Mouse (Mus musculus) heart, embryonic 15.5 days (tissue): ENCODE results near the gene Tsga13. TPM values are rescaled to one million over a fixed set of nuclear protein-coding genes. Genes with fewer than 3 reads are reported as not detected.

ENCODE experiments used
- ATAC-seq: fragments of 200-750 bp; cut with Nextera tagmentation; replicated peaks from 2 replicates; pipeline ENCODE4 v1.8.0; 2017; ENCODE audit warnings: low read depth, moderate TSS enrichment; ENCODE audit not compliant: insufficient number of reproducible peaks, insufficient read depth, low FRiP score
- H3K27ac ChIP-seq: fragments of 300-500 bp; sonication (generic); 2 replicates; pipeline ENCODE4 v1.5.1; 2015; ENCODE audit warnings: mild to moderate bottlenecking, inconsistent platforms
- H3K27me3 ChIP-seq: fragments of 300-500 bp; sonication (generic); 2 replicates; pipeline ENCODE4 v1.6.1; 2015; ENCODE audit warnings: inconsistent platforms
- H3K36me3 ChIP-seq: fragments of 300-500 bp; sonication (generic); 2 replicates; pipeline ENCODE4 v1.6.1; 2015; ENCODE audit warnings: mild to moderate bottlenecking, inconsistent platforms
- H3K4me1 ChIP-seq: fragments of 300-500 bp; sonication (generic); replicated peaks from 2 replicates; pipeline ENCODE4 v1.6.1; 2015; ENCODE audit warnings: inconsistent platforms
- H3K4me2 ChIP-seq: fragments of 300-500 bp; sonication (generic); 2 replicates; pipeline ENCODE4 v1.6.1; 2015; ENCODE audit warnings: inconsistent platforms, mild to moderate bottlenecking, moderate library complexity
- H3K4me3 ChIP-seq: fragments of 300-500 bp; sonication (generic); 2 replicates; pipeline ENCODE4 v1.5.1; 2015; ENCODE audit warnings: mild to moderate bottlenecking, inconsistent platforms
- H3K9ac ChIP-seq: fragments of 300-500 bp; sonication (generic); 2 replicates; pipeline ENCODE4 v1.6.1; 2015; ENCODE audit warnings: mild to moderate bottlenecking, inconsistent platforms
- H3K9me3 ChIP-seq: fragments of 300-500 bp; sonication (generic); replicated peaks from 2 replicates; pipeline ENCODE4 v1.6.1; 2016; ENCODE audit warnings: inconsistent platforms
- WGBS: fragments of 180-500 bp; shearing (Covaris S2); methylation state at CpG from one replicate; pipeline ENCODE4 v1.1.7; 2015; ENCODE audit warnings: mixed read lengths; 5-methylcytosine and 5-hydroxymethylcytosine counted together
- polyA plus RNA-seq: library from polyadenylated mRNA; unstranded; fragments of >200 nt; fragmentation: Nextera tagmentation; extraction: Ambion mirVana; gene quantifications from 2 replicates; pipeline ENCODE4 v1.2.1, GENCODE M21; 2015

The Tsga13 gene
- 0.21 and 0.30 TPM in 2 replicates for polyA plus RNA-seq

DNA sequence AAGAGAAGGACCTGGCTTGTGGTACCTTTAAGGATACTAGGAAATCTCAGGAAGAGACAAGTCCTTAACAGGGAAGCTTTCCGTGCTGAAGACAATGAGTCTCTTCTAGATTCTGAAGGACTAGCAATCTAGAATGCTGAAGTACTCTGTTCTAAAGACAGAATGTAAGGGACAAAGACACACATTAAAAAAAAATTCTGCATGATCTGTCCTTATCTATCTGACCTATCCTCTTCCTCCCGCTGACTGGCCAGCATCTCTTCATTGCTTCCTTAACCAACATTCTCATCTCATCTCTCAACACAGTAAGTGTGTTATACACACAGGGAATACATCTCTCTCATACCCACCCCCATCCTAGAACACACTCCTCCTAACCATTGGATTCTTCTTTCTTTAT is at the start of gene Tsga13:
Tsga13 (minus strand) TSS at position 101 of the 400 bp plus-strand sequence.
- H3K27me3 ChIP-seq = no peaks in the 10 kb centered on the region
- no peaks in the 10 kb centered on the region for H3K36me3 ChIP-seq
- no peaks in the 10 kb centered on the region for H3K4me1 ChIP-seq
- no peak within 1 kb of the TSS for H3K9ac ChIP-seq
- no peak within 1 kb of the TSS for H3K4me2 ChIP-seq
- WGBS = 79% methylated on average over 2 of the region's 2 CpGs
- no peaks in the 10 kb centered on the region for H3K9me3 ChIP-seq
- H3K4me3 ChIP-seq = no peak within 1 kb of the TSS
- no peak within 1 kb of the TSS for H3K27ac ChIP-seq
- no peak for ATAC-seq

DNA sequence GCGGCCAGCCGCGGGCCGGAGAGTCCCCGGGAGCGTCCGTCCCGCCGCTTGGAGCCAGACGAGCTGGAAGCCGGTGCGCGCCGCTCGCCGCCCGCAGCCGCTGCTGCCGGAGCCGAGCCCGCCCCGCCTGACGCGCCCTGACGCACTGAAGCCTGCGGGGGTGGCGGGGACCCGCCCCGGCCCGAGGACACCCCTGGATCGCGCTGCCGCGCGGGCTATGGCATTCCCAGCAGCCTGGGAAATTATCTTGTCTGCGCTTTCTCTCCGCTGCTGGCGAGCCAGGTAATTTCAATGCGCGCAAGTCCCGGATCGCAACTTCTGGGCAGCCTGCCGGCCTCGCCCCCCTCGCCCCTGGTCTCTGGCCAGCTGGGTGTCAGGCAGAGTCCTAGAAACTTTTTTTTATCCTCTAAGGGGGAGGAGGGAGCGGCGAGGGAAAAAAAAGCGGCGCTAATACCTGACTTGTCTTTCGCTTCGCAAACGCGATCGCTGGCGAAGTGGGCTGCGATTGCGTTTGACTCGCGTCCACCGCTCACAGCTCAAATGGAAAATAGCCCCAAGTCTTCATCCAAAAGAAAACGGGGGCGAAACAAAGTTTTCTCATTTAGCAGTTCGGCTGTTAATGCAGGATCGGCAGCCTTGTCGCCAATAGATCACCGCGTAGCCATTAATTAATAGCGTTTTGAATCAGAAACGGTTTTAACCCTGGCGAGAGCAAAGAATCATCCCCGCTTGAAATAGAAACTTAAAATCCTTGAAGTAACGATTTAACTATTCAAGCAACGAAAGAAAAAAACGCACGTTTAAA is 43.6 kb upstream of the Tsga13 start, which contains the start of gene Klf14:
Klf14 (minus strand) TSS at position 343 of the 805 bp plus-strand sequence.
- peak within 1 kb of the TSS; percentile 20; the same call in 1 of the 2 replicates for H3K9ac ChIP-seq

GRCm38 (mm10) chr6:30957784-30958735 is 42.7 kb upstream of the Tsga13 start:
- Histone ChIP-seq H3K9me3 (peaks cover 26% of the 10 kb centered on the region), H3K27ac (no peak overlapping the region), H3K36me3 (peaks cover 9% of the 10 kb centered on the region; the same call in 1 of the 2 replicates), H3K4me2 (peak overlapping the region; percentile 85), H3K9ac (peak overlapping the region; percentile 20; the same call in 1 of the 2 replicates), H3K4me3 (peak overlapping the region; percentile 69), H3K4me1 (peaks cover 10% of the 10 kb centered on the region), H3K27me3 (peaks cover 47% of the 10 kb centered on the region)
- 5% methylated on average over 84 of the region's 84 CpGs for WGBS
- ATAC-seq = no peak

More for the DNA sequence above, 43.6 kb upstream of the Tsga13 start, which contains the start of gene Klf14:
- peaks cover 26% of the 10 kb centered on the region for H3K9me3 ChIP-seq
- peaks cover 10% of the 10 kb centered on the region for H3K4me1 ChIP-seq
- peaks cover 55% of the 10 kb centered on the region for H3K27me3 ChIP-seq
- peaks cover 9% of the 10 kb centered on the region; the same call in 1 of the 2 replicates for H3K36me3 ChIP-seq
- peak within 1 kb of the TSS; percentile 69 for H3K4me3 ChIP-seq
- peak; percentile 47; the same call in 1 of the 2 replicates for ATAC-seq
- H3K4me2 ChIP-seq = peak within 1 kb of the TSS; percentile 85
- under 1% methylated on average over 70 of the region's 75 CpGs for WGBS
- H3K27ac ChIP-seq = no peak within 1 kb of the TSS

- WGBS = 70% methylated on average over 5 of the region's 5 CpGs
- ATAC-seq = no peak
- Histone ChIP-seq H3K9ac (no peak overlapping the region), H3K4me3 (no peak overlapping the region), H3K27ac (no peak overlapping the region), H3K4me2 (no peak overlapping the region), H3K9me3 (no peaks in the 10 kb centered on the region), H3K36me3 (no peaks in the 10 kb centered on the region), H3K4me1 (no peaks in the 10 kb centered on the region), H3K27me3 (no peaks in the 10 kb centered on the region)
These were observed 23.9 kb upstream of the Tsga13 start for GRCm38 (mm10) chr6:30939264-30939663.

DNA sequence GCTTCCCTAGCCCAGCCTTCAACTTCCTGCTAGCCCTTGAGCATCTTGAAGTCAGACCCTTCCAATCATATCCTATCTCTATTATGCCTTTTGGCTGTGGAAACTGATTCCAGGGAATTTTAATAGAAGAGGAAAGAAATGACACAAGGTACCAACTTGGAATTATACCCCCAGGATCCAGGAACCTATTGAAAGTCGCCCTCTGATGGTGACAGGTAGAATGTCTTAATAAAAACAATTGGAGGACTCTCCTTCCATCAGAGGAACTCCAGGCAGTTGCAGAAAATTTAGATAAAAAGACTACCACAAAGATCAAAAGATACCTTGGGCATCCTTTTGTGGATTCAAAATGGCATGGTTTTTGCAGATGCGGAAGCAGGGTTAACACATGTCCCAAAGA is 7.4 kb upstream of the Tsga13 start:
- WGBS = 49% methylated on average over 2 of the region's 2 CpGs
- Histone ChIP-seq H3K4me2 (no peak overlapping the region), H3K9me3 (no peaks in the 10 kb centered on the region), H3K27ac (no peak overlapping the region), H3K9ac (no peak overlapping the region), H3K27me3 (no peaks in the 10 kb centered on the region), H3K4me1 (no peaks in the 10 kb centered on the region), H3K36me3 (no peaks in the 10 kb centered on the region), H3K4me3 (no peak overlapping the region)
- ATAC-seq = no peak

DNA sequence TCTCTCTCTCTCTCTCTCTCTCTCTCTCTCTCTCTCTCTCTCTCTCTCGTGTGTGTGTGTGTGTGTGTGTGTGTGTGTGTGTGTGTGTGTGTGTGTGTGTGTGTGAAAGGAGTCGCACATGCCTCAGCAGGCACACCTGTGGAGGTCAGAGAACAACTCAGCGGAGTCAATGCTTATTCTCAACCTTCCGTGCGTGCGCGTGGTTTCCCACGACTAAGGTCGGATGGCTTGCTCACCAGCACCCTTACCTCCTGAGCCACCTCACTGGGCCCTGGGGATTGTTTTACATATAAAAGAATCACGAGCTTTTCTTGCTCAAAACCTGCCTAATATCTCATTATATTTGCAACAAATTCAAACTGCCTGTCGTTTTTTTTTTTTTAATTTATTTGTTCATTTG is 6.5 kb upstream of the Tsga13 start:
- Histone ChIP-seq H3K4me2 (no peak overlapping the region), H3K9ac (no peak overlapping the region), H3K4me3 (no peak overlapping the region), H3K4me1 (no peaks in the 10 kb centered on the region), H3K9me3 (no peaks in the 10 kb centered on the region), H3K27me3 (no peaks in the 10 kb centered on the region), H3K36me3 (no peaks in the 10 kb centered on the region), H3K27ac (no peak overlapping the region)
- ATAC-seq = no peak
- 78% methylated on average over 10 of the region's 11 CpGs for WGBS

DNA sequence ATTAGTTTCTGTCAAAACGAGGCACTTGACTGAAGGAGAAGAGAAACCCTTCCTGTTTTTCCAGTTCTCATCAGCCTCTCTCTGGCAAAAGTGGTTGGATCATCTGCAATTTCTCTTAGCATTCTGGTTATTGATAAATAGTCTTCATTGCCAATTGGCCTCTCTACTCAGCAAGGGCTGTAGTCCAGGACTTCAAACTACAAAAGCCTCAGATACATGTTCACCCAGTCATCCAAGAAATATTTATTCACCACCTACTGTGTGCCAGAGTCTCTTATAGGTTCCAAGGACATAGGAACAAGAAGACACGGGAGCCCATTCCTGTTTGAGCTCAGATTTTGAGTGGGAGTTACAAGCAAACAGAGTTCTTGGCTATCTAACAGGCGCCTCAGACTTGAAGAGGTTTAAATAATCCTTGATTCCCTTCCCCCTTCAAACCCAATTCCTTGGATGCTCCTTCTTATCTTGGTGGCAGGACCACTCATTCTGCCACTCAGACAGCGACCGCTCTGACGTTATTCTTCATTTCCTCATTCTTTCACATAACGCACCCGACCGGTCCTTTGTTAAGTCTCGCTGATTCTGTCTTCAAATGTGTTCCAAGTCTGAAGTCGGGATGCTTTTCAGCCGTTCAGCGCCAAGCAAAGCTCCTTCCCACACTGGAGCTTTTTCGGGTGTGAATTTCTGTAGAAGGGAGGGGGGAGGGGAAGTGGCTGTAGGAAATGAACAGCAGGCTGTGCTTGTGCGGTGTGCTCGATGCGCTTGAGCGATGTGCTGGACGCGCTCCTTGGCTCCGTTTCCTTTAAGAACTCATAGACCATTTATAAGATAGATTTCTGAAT is 5.7 kb upstream of the Tsga13 start:
- H3K4me3 ChIP-seq = peak overlapping the region; percentile 40
- ATAC-seq = no peak
- 35% methylated on average over 21 of the region's 21 CpGs for WGBS

GRCm38 (mm10) chr6:30907970-30908369 is 7.4 kb downstream of the Tsga13 start:
- Histone ChIP-seq H3K9ac (no peak overlapping the region), H3K9me3 (no peaks in the 10 kb centered on the region), H3K36me3 (no peaks in the 10 kb centered on the region), H3K27ac (no peak overlapping the region), H3K4me3 (no peak overlapping the region), H3K27me3 (no peaks in the 10 kb centered on the region), H3K4me1 (no peaks in the 10 kb centered on the region), H3K4me2 (no peak overlapping the region)
- ATAC-seq = no peak
- WGBS = 66% methylated on average over 3 of the region's 3 CpGs

More for the DNA sequence above, 5.7 kb upstream of the Tsga13 start:
- Histone ChIP-seq H3K4me1 (no peaks in the 10 kb centered on the region), H3K9ac (0 out of 2 replicates have a peak overlapping the region, but pooled peaks have one; percentile 28), H3K4me2 (peak overlapping the region; percentile 58), H3K27ac (no peak overlapping the region), H3K36me3 (no peaks in the 10 kb centered on the region), H3K27me3 (no peaks in the 10 kb centered on the region), H3K9me3 (no peaks in the 10 kb centered on the region)

GRCm38 (mm10) chr6:30904911-30905310 is 10.5 kb downstream of the Tsga13 start:
- WGBS = 74% methylated on average over 5 of the region's 5 CpGs
- no peak for ATAC-seq
- Histone ChIP-seq H3K27ac (no peak overlapping the region), H3K4me2 (no peak overlapping the region), H3K27me3 (no peaks in the 10 kb centered on the region), H3K9me3 (no peaks in the 10 kb centered on the region), H3K9ac (no peak overlapping the region), H3K36me3 (no peaks in the 10 kb centered on the region), H3K4me3 (no peak overlapping the region), H3K4me1 (no peaks in the 10 kb centered on the region)

GRCm38 (mm10) chr6:30904033-30904432 is 11.3 kb downstream of the Tsga13 start:
- H3K9me3 ChIP-seq = no peaks in the 10 kb centered on the region
- H3K4me2 ChIP-seq = no peak overlapping the region
- no peak for ATAC-seq
- H3K27ac ChIP-seq = no peak overlapping the region
- no peaks in the 10 kb centered on the region for H3K27me3 ChIP-seq
- H3K4me1 ChIP-seq = no peaks in the 10 kb centered on the region
- no peak overlapping the region for H3K4me3 ChIP-seq
- H3K36me3 ChIP-seq = no peaks in the 10 kb centered on the region
- H3K9ac ChIP-seq = no peak overlapping the region
- WGBS = 55% methylated on average over 3 of the region's 3 CpGs
